Mouse (Mus musculus) heart, postnatal 4 days (tissue): ENCODE data around the gene Zbtb16. TPM values are rescaled to one million over a fixed set of nuclear protein-coding genes. Genes with fewer than 3 reads are reported as not detected.
A peak's percentile ranks its signal among the peaks of the same experiment; 100 is the strongest.

Source experiments
- DNase-seq: peaks from one replicate; pipeline ENCODE4 v3.0.0; 2021
- total RNA-seq, 2 experiments: library from RNA; stranded (reverse); gene quantifications; 2 replicates each; pipeline ENCODE4 v1.2.3; 2021

Zbtb16 gene
- total RNA-seq, 2 experiments from 2014 or later, result 24.0 to 24.7 TPM

DNA sequence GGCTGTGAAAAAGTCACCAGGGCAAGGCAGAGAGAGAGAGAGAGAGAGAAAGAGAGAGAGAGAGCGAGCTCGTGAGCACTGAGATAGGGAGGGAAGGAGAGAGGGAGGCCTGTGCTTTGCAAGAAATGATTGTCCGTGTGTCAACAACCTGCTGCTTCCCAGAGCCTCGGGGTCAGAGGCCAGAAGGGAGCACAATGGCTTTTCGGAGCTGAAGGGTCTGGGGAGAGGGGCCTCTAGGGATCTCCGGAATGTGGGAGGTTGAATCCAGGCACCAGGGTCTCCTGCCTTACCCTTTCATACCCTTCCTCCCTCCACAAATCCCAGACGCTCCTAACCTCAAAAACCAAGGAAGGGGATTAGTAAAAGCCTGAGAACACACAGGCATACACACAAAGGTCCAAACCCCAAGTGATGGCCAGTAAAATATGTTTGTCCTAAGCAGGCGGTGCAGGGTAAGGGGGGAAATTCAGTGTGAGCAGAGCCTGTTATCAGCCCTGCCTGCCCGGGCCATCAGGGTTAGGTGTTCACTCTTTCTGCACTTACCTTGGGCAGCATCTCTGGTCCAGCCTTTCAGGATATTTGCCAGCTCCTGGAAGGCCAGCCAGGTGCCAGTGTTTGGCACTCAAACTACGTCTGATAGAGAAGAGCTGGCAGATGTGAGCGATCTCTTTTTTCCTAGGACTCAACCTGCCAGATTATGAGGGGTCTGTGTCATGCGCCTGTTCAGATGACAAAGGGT, 139.1 kb downstream of the Zbtb16 start:
- DNase-seq, result no peak

GRCm38 (mm10) chr9:48696330-48696729, 139.7 kb downstream of the Zbtb16 start:
- DNase-seq, result no peak

DNA sequence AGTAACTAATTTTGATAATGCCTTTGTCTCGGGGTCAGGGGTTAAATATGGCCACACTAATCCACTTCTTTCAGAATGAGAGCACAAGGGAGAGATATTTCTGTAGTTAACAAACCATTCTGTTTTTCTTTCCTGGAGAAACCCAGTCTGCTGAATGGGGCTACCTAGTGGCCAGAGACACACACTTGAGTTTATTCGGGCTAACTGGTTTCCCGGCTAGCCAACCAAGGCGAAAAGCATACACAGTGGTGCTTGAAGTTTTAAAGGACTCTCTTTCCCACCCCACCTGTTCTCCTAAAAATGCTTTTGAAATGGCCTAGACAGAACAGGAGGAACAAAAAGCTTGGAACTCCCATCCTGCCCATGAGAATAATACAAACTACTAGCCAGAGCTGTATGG, 140.2 kb downstream of the Zbtb16 start:
- DNase-seq, result no peak

- no peak for DNase-seq
Observed at GRCm38 (mm10) chr9:48694616-48695061, 141.4 kb downstream of the Zbtb16 start.

DNA sequence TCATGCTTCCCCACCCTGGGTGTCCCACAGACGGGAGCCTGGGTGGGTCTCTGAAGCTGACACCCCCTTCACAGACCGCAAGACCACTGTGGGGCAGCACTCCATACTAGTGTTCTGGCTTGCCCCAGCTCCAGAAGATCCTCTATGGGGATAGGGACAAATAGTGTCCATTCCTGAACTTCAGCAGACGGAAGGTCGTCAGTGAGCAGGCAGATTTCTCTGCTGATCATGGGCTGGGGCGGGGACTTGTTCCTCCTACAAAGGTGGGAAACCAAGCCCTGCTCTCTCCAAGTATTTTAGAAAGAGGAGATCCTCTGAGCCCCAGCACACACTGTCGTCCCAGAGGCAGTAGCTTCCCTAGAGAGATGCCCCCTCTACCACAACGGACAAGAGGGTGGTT, 142.3 kb downstream of the Zbtb16 start:
- no peak for DNase-seq

DNA sequence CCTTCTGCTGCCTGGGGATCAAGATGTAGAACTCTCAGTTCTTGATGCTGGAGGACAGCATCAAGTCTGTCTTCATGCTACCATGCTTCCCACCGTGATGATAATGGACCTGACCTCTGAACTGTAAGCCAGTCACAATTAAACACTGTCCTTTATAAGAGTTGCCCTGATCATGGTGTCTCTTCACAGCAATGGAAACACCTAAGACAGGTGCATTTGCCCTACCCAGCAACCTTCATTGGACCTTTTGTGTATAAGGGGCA, 146.4 kb downstream of the Zbtb16 start:
- DNase-seq, result no peak

- DNase-seq, result no peak
Observed at GRCm38 (mm10) chr9:48688859-48689717, 146.9 kb downstream of the Zbtb16 start.

DNA sequence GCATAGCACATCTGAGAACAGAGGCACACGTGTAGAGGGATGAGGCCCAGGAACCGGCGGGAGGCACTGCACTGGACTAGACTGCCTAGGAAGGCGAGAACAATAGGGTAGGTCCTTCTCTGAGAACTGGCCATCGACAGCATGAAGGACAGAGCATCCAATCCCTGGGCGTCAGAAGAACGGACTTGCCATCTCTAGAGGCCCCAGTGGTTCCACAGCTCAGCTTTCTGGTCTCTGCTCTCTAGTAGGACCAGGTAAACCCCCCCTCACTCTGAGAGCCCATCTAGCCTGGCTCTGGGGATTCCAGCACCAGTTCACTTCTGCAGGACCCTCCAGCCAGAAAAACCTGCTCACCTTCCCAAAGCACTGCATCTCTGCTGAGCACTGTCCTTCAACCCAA, 148.1 kb downstream of the Zbtb16 start:
- DNase-seq, result no peak

- no peak for DNase-seq
Observed at GRCm38 (mm10) chr9:48685721-48686120, 150.3 kb downstream of the Zbtb16 start.

GRCm38 (mm10) chr9:48684144-48684543, 151.9 kb downstream of the Zbtb16 start:
- DNase-seq, result no peak

GRCm38 (mm10) chr9:48681193-48681592, 154.8 kb downstream of the Zbtb16 start:
- no peak for DNase-seq

DNA sequence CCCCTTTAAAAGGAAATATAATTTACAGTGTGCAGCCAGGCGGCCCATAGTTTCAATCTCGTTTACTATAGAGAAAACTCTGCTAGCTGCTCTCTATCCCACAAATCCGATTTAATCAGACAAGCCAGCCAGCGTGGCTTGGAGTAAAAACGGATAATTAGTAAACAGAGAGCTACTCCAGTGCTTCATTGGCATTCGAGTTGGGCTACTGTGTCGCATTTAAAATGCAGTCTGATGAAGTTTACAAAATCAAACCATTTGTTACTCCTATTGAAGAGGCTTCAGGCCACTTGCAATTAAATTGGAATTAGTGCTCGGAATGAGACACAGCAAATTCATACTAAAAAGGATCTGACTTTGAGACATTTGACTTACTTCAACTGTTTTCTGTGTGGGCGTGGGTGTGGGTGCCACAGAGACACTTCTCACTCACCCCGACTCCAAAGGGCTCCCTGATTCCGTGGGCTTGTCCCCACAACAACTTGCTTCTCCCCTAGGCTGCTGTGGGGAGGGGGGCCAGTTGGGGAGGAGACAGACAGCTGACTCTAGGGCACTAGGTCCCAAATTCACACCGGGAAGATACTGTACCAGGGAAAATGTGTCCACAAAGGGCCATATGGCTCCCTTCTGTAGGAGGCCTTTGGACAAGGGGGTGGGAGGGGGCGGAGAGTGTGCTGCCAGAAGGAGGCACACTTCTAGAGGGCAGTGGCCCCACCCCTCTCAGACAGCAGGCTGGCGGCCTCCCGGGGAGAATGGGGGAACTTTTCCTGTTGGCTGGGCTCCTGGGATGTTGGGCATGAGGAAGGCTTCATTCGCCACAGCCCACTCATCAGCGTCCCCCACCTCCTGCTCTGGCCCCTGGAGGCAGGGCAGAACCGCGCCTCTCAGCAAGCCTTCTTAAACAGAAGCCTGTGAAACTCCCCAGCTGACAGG, 157.3 kb downstream of the Zbtb16 start:
- DNase-seq, result peak; percentile 40

GRCm38 (mm10) chr9:48675151-48675790, 160.8 kb downstream of the Zbtb16 start:
- no peak for DNase-seq

- peak; percentile 35 for DNase-seq
Observed at GRCm38 (mm10) chr9:48674359-48675015, 161.5 kb downstream of the Zbtb16 start.

DNA sequence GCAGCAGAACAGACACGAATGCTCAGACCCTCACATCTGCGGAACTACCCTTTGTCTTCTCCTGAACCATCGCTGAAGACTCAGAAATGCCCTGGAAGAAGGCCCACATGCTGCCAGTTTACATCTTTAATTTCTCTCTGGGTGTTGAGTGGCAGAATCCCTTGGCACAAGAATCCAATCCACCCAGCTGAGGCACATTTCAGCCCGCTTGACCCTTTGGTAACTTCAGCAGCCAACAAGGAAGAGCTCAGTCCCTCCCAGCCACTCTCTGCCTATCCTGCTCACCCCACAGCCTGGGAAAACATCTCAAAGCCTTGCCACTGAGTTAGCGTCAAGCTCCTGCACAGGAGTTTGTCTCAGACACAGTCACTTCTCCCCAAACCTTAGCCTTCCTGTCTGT, 162.2 kb downstream of the Zbtb16 start:
- DNase-seq, result no peak

- no peak for DNase-seq
Observed at GRCm38 (mm10) chr9:48673213-48673612, 162.8 kb downstream of the Zbtb16 start.

GRCm38 (mm10) chr9:48671841-48672240, 164.2 kb downstream of the Zbtb16 start:
- DNase-seq, result no peak

- DNase-seq, result no peak
Observed at GRCm38 (mm10) chr9:48670156-48670555, 165.9 kb downstream of the Zbtb16 start.

DNA sequence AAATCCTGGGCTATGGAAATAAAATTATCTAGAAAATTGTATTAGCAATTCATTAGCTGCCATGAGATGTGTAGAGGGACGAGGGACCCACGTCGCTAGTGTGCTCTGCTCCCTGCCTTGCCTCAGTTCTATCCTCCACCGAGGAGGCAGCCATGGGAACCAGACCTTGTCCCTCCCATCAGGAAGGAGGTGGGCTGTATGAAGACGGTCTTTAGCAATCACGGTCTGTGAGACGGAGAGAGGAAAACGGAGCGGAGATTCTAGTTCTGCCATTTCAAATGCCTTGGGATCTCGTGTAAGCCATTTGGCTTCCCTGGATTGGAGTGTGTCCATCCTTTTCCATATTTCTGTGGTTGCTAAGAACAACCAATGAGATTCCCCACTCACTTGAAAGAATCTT, 166.3 kb downstream of the Zbtb16 start:
- DNase-seq, result no peak

GRCm38 (mm10) chr9:48666702-48667101, 169.3 kb downstream of the Zbtb16 start:
- DNase-seq, result no peak

- no peak for DNase-seq
Observed at GRCm38 (mm10) chr9:48663052-48663433, 173.0 kb downstream of the Zbtb16 start.
